24 mouse cellular contexts compared by ENCODE assay signal in the genomic region with DNA sequence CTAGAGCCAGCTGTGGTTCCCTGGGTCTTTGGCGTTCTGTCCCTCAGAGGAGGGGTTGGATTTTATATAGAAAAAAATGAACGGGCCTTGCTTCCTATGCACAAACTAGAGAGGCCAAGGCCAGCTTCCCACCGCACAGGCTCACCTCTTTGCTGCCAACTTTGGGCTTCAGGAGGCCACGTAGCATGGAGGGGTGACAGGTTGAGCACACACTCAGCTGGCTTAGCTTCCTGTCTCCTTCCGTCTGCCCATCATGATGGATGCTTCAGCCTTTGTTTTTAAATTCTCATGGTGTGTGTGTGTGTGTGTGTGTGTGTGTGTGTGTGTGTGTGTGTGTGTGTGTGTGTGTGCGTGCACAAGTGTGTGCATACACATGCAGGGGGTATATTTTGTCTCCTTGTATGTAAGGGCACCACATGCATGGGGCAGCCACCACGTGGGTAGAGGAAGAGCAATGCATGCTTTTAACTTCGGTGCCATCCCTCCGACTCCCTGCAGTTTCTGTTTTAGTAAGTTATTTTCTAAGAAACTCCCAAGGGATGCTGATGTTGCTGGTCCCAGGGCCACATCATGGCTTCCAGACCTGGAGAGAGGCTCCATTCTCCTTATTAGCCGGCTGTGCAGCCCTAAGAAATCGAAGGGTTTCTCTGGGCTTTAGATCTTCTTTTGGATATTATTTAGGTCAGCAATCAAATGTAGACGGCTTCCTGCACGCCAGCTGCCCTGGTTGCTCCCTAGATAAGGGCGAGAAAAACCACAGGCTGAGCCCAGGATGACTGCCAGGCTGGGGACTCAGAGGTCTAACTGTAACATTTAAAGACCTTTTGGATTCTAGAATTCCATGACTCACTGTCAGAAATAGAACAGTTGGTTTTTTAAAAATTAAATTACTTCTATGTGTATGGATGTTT. TPM values are rescaled to one million over a fixed set of nuclear protein-coding genes. Genes with fewer than 3 reads are reported as not detected.
A peak's percentile ranks its signal among the peaks of the same experiment; 100 is the strongest.
DNase-seq lines count a peak whose midpoint lies in the region; ATAC-seq lines count a peak whose summit lies in the region.
"Had no signal": no experiment of that assay in that cellular context is flagged by ENCODE, and none has a peak within 500 bp of the region (broad histone marks: within the 10 kb centered on the region; RNA-seq: fewer than 3 reads in every experiment).

No protein-coding gene starts in this region.

- H3K4me3 ChIP-seq in liver, embryonic 13.5 days (replicated peaks): peak overlapping the region; percentile 42
- H3K4me3 ChIP-seq: forebrain, embryonic 12.5 days; heart, embryonic 12.5 days; hindbrain, embryonic 15.5 days; midbrain, embryonic 13.5 days; neural tube, embryonic 12.5 days had no signal

- no peaks in the 10 kb centered on the region for H3K9me3 ChIP-seq in liver, embryonic 13.5 days (replicated peaks)
- H3K9me3 ChIP-seq: forebrain, embryonic 12.5 days; heart, embryonic 12.5 days; hindbrain, embryonic 15.5 days; midbrain, embryonic 13.5 days; neural tube, embryonic 12.5 days had no signal

- peak overlapping the region; percentile 91 for H3K27ac ChIP-seq in liver, embryonic 13.5 days
- H3K27ac ChIP-seq: forebrain, embryonic 12.5 days; hindbrain, embryonic 15.5 days; midbrain, embryonic 13.5 days; neural tube, embryonic 12.5 days had no signal

- DNase-seq in spleen, postnatal 4 days (ENCODE audit: low spot score in 2 of 2): peak; percentile 39 to 64
- no peak for DNase-seq in spleen, postnatal 14 days (ENCODE audit: low spot score in 2 of 2)
- no peak for DNase-seq in liver, embryonic 13.5 days
- no peak for DNase-seq in cerebellum, adult 9-11 months
- DNase-seq in Muller cell, postnatal 12 days (ENCODE audit: inconsistent ontology term): no peak
- DNase-seq in cerebellum, postnatal 4 days (ENCODE audit: low spot score in 2 of 2): no peak
- DNase-seq in natural killer cell, adult 2 months (ENCODE audit: low spot score in 2 of 2): no peak
- DNase-seq: adrenal gland, postnatal 10 days; cerebellum, adult 11-12 months; left cerebral cortex, postnatal 4 days; lung, adult 18-20 months; right cerebral cortex, postnatal 14 days; thymus, postnatal 25 days had no signal

- peak overlapping the region; percentile 66 for H3K4me2 ChIP-seq in liver, embryonic 13.5 days
- H3K4me2 ChIP-seq: forebrain, embryonic 12.5 days; heart, embryonic 12.5 days; hindbrain, embryonic 15.5 days; midbrain, embryonic 13.5 days; neural tube, embryonic 12.5 days had no signal

- no peaks in the 10 kb centered on the region for H3K27me3 ChIP-seq in liver, embryonic 13.5 days

- no peaks in the 10 kb centered on the region for H3K36me3 ChIP-seq in liver, embryonic 13.5 days
- H3K36me3 ChIP-seq: forebrain, embryonic 12.5 days; heart, embryonic 12.5 days; hindbrain, embryonic 15.5 days; midbrain, embryonic 13.5 days; neural tube, embryonic 12.5 days had no signal

- WGBS in liver, embryonic 13.5 days (ENCODE audit: insufficient replicate concordance): 29% methylated on average over 14 of the region's 14 CpGs

- H3K4me1 ChIP-seq in liver, embryonic 13.5 days (replicated peaks): peaks cover 88% of the 10 kb centered on the region

- ATAC-seq in common myeloid progenitor, adult 5-6 weeks (replicated peaks; ENCODE audit: low read depth, poor library complexity, severe bottlenecking): peak; percentile 50
- ATAC-seq in liver, embryonic 13.5 days (ENCODE audit: low read depth): peak; percentile 55
- ATAC-seq: intestine, embryonic 16.5 days; midbrain, embryonic 13.5 days had no signal

- peak overlapping the region; percentile 60 for H3K9ac ChIP-seq in liver, embryonic 13.5 days
- H3K9ac ChIP-seq: forebrain, embryonic 12.5 days; heart, embryonic 12.5 days; hindbrain, embryonic 15.5 days; midbrain, embryonic 13.5 days; neural tube, embryonic 12.5 days had no signal

RNA-seq across cellular contexts. Expression of a gene that starts 4.4 kb away (rescaled TPM):
- 149 and 161 TPM in 2 replicates for total RNA-seq in common myeloid progenitor, adult 5-6 weeks (2017)
- polyA plus RNA-seq in liver, embryonic 13.5 days (2015; fragmentation: Nextera tagmentation; extraction: Ambion mirVana): 20.6 and 25.7 TPM in 2 replicates

RNA-seq across cellular contexts. Expression of a gene that starts 30.1 kb away (rescaled TPM):
- total RNA-seq in common myeloid progenitor, adult 5-6 weeks (2017): 0.78 and 1.8 TPM in 2 replicates
- 2.6 and 2.7 TPM in 2 replicates for polyA plus RNA-seq in liver, embryonic 13.5 days (2015; fragmentation: Nextera tagmentation; extraction: Ambion mirVana)

RNA-seq across cellular contexts. Expression of a gene that starts 46.5 kb away (rescaled TPM):
- not detected in 2 replicates for total RNA-seq in common myeloid progenitor, adult 5-6 weeks (2017)
- not detected in 2 replicates for polyA plus RNA-seq in liver, embryonic 13.5 days (2015; fragmentation: Nextera tagmentation; extraction: Ambion mirVana)
- total RNA-seq: heart, postnatal 25 days had no signal
- polyA plus RNA-seq: brain, embryonic 14.5 days; embryonic facial prominence, embryonic 14.5 days; forebrain, embryonic 12.5 days; heart, embryonic 12.5 days; hindbrain, embryonic 15.5 days; kidney, embryonic 16.5 days; midbrain, embryonic 13.5 days; neural tube, embryonic 12.5 days had no signal

Comparison
In these comparisons a context has a peak if more than half of its experiments do, and no peak if none do; other contexts are left out.
1. DNase-seq: peak in spleen, postnatal 4 days (2 of 2); none in spleen, postnatal 14 days (0 of 2), liver, embryonic 13.5 days (single experiment), cerebellum, adult 9-11 months (single experiment), Muller cell, postnatal 12 days (single experiment), cerebellum, postnatal 4 days (0 of 2) and natural killer cell, adult 2 months (0 of 2).